Mouse (Mus musculus) limb, embryonic 13.5 days (tissue): ENCODE data around the gene Zfp618. TPM values are rescaled to one million over a fixed set of nuclear protein-coding genes. Genes with fewer than 3 reads are reported as not detected.

Experiments
- ATAC-seq: fragments of 200-750 bp; cut with Nextera tagmentation; 2 replicates; pipeline ENCODE4 v1.8.0; 2017; ENCODE audit warnings: low read depth, moderate number of reproducible peaks, moderate TSS enrichment; ENCODE audit not compliant: low FRiP score
- H3K27ac ChIP-seq: fragments of 300-500 bp; sonication (generic); 2 replicates; pipeline ENCODE4 v1.5.1; 2015; ENCODE audit warnings: inconsistent platforms, mild to moderate bottlenecking, moderate library complexity
- H3K27me3 ChIP-seq: fragments of 300-500 bp; sonication (generic); 2 replicates; pipeline ENCODE4 v1.6.1; 2015; ENCODE audit warnings: mild to moderate bottlenecking, inconsistent platforms
- H3K36me3 ChIP-seq: fragments of 300-500 bp; sonication (generic); 2 replicates; pipeline ENCODE4 v1.6.1; 2015; ENCODE audit warnings: inconsistent platforms, mild to moderate bottlenecking, moderate library complexity
- H3K4me1 ChIP-seq: fragments of 300-500 bp; sonication (generic); 2 replicates; pipeline ENCODE4 v1.6.1; 2015; ENCODE audit warnings: inconsistent platforms
- H3K4me2 ChIP-seq: fragments of 300-500 bp; sonication (generic); replicated peaks from 2 replicates; pipeline ENCODE4 v1.6.1; 2015; ENCODE audit warnings: inconsistent platforms, mild to moderate bottlenecking, moderate library complexity
- H3K4me3 ChIP-seq: fragments of 300-500 bp; sonication (generic); 2 replicates; pipeline ENCODE4 v1.5.1; 2015; ENCODE audit warnings: moderate library complexity, mild to moderate bottlenecking, inconsistent platforms
- H3K9ac ChIP-seq: fragments of 300-500 bp; sonication (generic); 2 replicates; pipeline ENCODE4 v1.6.1; 2015; ENCODE audit warnings: mild to moderate bottlenecking, inconsistent platforms
- H3K9me3 ChIP-seq: fragments of 300-500 bp; sonication (generic); 2 replicates; pipeline ENCODE4 v1.6.1; 2016; ENCODE audit warnings: inconsistent platforms
- WGBS: fragments of 180-500 bp; shearing (Covaris S2); methylation state at CpG from one replicate; pipeline ENCODE4 v1.1.7; 2015; 5-methylcytosine and 5-hydroxymethylcytosine counted together
- polyA plus RNA-seq: library from polyadenylated mRNA; unstranded; fragments of >200 nt; fragmentation: Nextera tagmentation; extraction: Ambion mirVana; gene quantifications from 2 replicates; pipeline ENCODE4 v1.2.1, GENCODE M21; 2015

Zfp618 gene
- polyA plus RNA-seq, 1 experiment from 2014 or later, result 39.2 TPM

DNA sequence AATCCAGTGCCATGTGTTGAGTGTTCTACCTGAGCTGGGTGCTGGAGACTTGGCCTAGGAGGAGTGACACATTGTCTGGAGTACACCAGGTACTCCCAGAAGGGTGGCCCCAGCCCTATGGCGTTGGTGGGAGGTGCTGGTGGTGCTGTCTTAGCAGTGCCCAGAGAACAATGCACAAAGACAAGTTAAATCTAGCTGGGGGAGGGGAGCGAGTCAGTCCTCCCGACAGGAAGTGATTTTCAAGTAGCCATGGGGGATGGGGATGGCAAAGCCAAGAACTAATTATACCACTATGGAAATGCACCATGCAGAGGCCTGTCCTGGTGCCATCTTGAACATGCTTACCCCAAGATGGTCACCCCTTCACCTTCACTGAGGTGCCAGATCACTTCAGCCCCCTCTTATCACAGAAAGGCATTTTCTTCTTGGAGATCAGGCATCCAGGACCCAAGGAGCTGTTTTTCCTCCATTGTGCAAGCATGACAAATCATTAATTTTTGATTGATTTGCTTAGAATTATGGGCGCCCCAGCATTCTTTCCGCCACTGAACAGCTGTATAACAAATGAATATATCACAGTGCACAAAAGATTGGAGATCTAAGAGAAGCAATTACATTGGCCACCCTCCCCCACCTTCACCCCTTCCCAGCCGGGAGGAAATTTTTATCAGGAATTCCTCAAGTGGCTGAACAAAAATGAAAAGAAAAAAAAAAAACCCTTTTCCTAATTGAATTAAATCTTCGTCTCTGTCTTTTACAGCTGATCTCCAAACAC is 91.5 kb downstream of the Zfp618 start:
- no peaks in the 10 kb centered on the region for H3K27me3 ChIP-seq
- peak overlapping the region; percentile 21; the same call in 1 of the 2 replicates for H3K4me2 ChIP-seq
- H3K4me1 ChIP-seq, result peaks cover 93% of the 10 kb centered on the region
- peak overlapping the region; percentile 78 for H3K27ac ChIP-seq
- peaks cover 12% of the 10 kb centered on the region for H3K36me3 ChIP-seq
- no peak overlapping the region for H3K9ac ChIP-seq
- 0 out of 2 replicates have a peak, but pooled peaks have one; percentile 12 for ATAC-seq
- no peaks in the 10 kb centered on the region for H3K9me3 ChIP-seq
- H3K4me3 ChIP-seq, result no peak overlapping the region
- 31% methylated on average over 7 of the region's 7 CpGs for WGBS

DNA sequence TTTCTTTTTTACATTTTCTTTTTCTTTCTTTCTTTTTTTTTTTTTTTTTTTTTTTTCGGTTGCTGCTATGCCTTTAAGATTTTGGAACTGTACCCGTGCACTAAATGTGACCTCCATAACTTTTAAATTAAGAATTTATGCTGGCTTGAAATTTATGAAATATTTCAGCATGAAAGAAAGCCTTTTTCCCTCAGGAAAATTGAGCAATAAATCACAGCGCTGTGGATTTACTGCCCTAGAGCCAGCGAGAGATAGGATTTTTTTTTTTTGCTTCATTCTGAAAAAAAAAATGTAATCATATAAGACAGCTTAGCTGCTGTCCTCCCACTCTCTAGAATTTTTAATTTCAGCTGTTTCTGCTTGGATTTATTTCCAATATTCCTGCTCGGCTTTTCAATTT is 92.2 kb downstream of the Zfp618 start:
- Histone ChIP-seq H3K4me3 (no peak overlapping the region), H3K4me1 (peaks cover 88% of the 10 kb centered on the region), H3K36me3 (peaks cover 19% of the 10 kb centered on the region), H3K9me3 (no peaks in the 10 kb centered on the region), H3K27ac (no peak overlapping the region), H3K27me3 (no peaks in the 10 kb centered on the region), H3K9ac (no peak overlapping the region), H3K4me2 (peak overlapping the region; percentile 16; the same call in 1 of the 2 replicates)
- WGBS, result 28% methylated on average over 5 of the region's 5 CpGs
- no peak for ATAC-seq

DNA sequence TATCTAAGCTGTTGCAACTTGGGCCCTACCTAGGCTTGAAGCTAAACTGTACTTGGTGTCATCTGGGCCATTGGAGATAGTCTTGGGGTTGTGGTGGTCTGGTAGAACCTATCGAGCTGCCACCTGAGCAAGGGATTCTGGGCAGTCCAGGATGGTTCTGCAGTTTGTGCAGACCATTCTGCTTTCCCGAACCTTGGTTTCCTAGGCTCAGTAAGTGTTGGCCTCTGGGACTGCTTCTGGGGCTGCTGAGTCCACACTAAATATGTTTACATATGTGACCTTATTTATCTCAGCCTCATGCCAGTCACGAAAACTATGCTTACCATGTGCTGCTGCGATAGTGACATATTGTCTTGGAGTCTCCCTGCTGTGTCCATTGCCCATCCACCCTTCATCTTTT is 93.3 kb downstream of the Zfp618 start:
- H3K27me3 ChIP-seq, result no peaks in the 10 kb centered on the region
- 89% methylated on average over 4 of the region's 4 CpGs for WGBS

DNA sequence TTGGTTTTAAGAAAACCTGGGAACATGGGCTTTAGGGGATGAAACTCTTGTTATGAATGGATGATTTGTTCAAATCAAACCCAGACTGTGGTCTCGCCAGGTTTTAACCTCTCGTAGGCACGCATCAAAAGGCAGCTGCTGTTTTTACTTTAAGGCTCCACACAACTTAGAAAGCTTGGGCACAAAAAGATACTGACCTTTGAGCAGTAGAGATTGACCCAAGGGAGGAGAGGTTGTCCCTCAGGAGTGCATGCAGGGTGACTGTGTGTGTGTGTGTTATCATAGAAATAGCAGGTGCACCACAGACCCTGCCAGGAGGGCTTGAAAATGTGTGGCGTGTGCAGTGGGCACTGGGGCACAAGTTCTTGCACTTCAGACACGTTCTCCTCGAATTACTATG is 95.0 kb downstream of the Zfp618 start:
- Histone ChIP-seq H3K9ac (no peak overlapping the region), H3K27me3 (no peaks in the 10 kb centered on the region), H3K9me3 (no peaks in the 10 kb centered on the region), H3K36me3 (peaks cover 24% of the 10 kb centered on the region), H3K4me2 (no peak overlapping the region), H3K4me1 (peaks cover 70% of the 10 kb centered on the region), H3K4me3 (no peak overlapping the region), H3K27ac (peak overlapping the region; percentile 39; the same call in 1 of the 2 replicates)
- no peak for ATAC-seq
- 53% methylated on average over 6 of the region's 6 CpGs for WGBS

More for the DNA sequence above, 93.3 kb downstream of the Zfp618 start:
- no peak overlapping the region for H3K4me3 ChIP-seq
- H3K9me3 ChIP-seq, result no peaks in the 10 kb centered on the region
- H3K36me3 ChIP-seq, result peaks cover 25% of the 10 kb centered on the region
- no peak for ATAC-seq
- no peak overlapping the region for H3K4me2 ChIP-seq
- H3K9ac ChIP-seq, result no peak overlapping the region
- peak overlapping the region; percentile 75; the same call in 1 of the 2 replicates for H3K27ac ChIP-seq
- H3K4me1 ChIP-seq, result peaks cover 77% of the 10 kb centered on the region

DNA sequence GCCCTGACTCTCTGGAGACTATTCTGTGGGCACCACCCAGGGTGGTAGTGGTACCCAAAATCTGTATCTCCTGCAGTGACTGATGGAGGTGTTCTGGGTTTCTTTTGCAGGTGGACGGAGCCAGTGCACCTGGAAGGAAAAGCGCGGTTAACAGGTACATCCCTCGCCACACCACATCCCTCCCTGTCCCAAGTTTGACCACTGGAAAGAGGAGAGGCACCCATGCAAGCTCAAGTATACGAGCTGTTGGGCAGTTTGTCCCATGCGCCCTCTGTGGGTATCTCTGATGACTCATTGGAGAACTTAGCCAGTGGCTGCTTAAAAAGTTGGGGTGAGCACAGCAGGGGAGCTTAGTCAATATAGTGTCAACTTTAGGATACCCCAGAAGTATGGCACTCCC is 96.0 kb downstream of the Zfp618 start:
- no peak for ATAC-seq
- no peak overlapping the region for H3K4me2 ChIP-seq
- WGBS, result 95% methylated on average over 6 of the region's 6 CpGs
- no peak overlapping the region for H3K4me3 ChIP-seq
- peaks cover 69% of the 10 kb centered on the region for H3K4me1 ChIP-seq
- peaks cover 24% of the 10 kb centered on the region for H3K36me3 ChIP-seq
- H3K27ac ChIP-seq, result no peak overlapping the region
- H3K9ac ChIP-seq, result no peak overlapping the region
- H3K9me3 ChIP-seq, result no peaks in the 10 kb centered on the region
- no peaks in the 10 kb centered on the region for H3K27me3 ChIP-seq

DNA sequence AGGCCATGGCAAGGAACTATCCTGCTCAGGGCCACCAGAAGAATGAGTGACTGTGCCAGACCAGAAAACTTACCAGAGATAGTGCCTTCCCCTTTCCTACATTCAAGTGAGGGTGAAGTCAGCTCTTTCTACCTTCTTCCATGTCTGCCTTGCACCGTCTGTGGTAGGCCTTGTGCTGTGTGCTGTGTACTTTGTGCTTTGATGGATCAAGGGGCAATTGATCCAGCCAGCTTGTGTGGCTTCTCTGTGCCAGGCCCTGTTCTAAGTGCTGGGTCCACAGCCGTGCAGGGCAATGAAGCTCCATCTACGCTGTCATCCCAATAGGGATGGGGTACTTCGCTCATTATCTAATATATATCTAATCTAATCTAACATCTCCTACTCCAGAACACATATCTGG is 98.0 kb downstream of the Zfp618 start:
- WGBS, result 98% methylated on average over 4 of the region's 4 CpGs
- H3K36me3 ChIP-seq, result peaks cover 24% of the 10 kb centered on the region
- H3K27me3 ChIP-seq, result no peaks in the 10 kb centered on the region
- no peak overlapping the region for H3K27ac ChIP-seq
- H3K4me2 ChIP-seq, result no peak overlapping the region
- ATAC-seq, result no peak
- no peak overlapping the region for H3K9ac ChIP-seq
- H3K9me3 ChIP-seq, result no peaks in the 10 kb centered on the region
- peaks cover 74% of the 10 kb centered on the region for H3K4me1 ChIP-seq
- no peak overlapping the region for H3K4me3 ChIP-seq

DNA sequence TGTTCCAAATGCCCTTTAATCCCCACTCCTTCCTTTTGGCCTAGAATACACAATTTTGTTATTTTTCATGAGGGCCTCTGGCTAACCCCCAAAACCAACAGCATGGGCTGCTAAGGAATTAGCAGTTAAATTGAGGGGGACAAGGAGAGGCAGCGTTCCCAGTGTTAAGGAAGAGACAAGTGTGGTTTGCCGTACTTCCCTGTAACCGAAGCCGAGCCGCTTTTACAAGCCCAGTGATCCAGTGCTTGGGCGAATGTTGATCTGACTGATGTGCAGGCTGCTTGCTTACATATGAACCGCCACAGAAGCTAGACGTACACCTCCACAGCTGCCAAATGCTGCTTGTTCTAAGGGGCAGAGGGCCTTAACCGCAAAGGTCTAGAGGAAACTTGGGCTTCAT is 99.5 kb downstream of the Zfp618 start:
- 60% methylated on average over 9 of the region's 9 CpGs for WGBS
- H3K4me2 ChIP-seq, result no peak overlapping the region
- ATAC-seq, result no peak
- H3K36me3 ChIP-seq, result peaks cover 24% of the 10 kb centered on the region
- 0 out of 2 replicates have a peak overlapping the region, but pooled peaks have one; percentile 28 for H3K27ac ChIP-seq
- no peaks in the 10 kb centered on the region for H3K27me3 ChIP-seq
- no peaks in the 10 kb centered on the region for H3K9me3 ChIP-seq
- peaks cover 64% of the 10 kb centered on the region for H3K4me1 ChIP-seq
- no peak overlapping the region for H3K9ac ChIP-seq
- H3K4me3 ChIP-seq, result no peak overlapping the region

DNA sequence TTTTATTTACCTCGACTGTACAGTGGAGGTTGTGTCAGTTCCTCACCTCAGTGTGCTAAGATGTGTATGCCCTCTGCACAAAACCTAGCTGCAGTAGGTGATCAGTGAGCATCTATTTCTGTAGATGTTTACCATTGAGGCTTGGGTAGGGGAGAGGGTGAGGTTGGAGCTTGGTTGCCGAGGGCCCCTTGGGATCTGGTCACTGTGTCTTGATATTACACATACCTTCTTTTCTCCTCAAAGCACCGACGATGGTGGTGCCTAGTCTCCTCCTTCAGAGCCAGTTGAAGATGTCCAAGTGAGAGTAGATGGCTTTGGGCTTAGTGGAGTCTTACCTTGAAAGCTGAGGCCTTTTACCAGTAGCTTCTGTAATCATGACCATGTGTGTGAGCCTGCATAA is 101.4 kb downstream of the Zfp618 start:
- H3K27ac ChIP-seq, result no peak overlapping the region
- ATAC-seq, result no peak
- H3K4me1 ChIP-seq, result peaks cover 60% of the 10 kb centered on the region
- no peaks in the 10 kb centered on the region for H3K9me3 ChIP-seq
- 92% methylated on average over 4 of the region's 4 CpGs for WGBS
- H3K36me3 ChIP-seq, result peaks cover 27% of the 10 kb centered on the region
- no peak overlapping the region for H3K4me2 ChIP-seq
- H3K9ac ChIP-seq, result no peak overlapping the region
- no peaks in the 10 kb centered on the region for H3K27me3 ChIP-seq
- no peak overlapping the region for H3K4me3 ChIP-seq

DNA sequence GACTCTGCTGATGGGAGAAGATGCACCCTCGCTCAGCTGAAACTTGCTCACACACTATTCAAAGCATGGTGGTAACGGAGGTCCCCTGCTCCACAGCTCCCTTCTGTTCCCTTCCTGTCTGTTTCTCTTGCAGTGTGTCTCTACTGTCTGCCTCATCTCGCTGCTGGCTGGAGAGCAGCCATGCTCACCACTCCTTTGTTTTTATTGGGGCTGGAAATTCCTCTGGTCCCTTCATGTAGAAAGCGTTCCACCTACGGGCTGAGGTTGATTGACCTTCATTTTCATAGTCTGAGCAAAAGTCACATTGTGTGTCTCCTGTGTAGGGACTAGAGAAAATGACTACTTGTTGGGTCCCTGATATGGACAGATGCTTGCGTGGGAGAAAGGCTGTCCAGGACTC is 102.4 kb downstream of the Zfp618 start:
- Histone ChIP-seq H3K36me3 (peaks cover 17% of the 10 kb centered on the region), H3K4me3 (no peak overlapping the region), H3K27me3 (no peaks in the 10 kb centered on the region), H3K9ac (no peak overlapping the region), H3K9me3 (no peaks in the 10 kb centered on the region), H3K4me1 (peaks cover 66% of the 10 kb centered on the region), H3K4me2 (no peak overlapping the region), H3K27ac (no peak overlapping the region)
- no peak for ATAC-seq
- WGBS, result 78% methylated on average over 6 of the region's 6 CpGs

DNA sequence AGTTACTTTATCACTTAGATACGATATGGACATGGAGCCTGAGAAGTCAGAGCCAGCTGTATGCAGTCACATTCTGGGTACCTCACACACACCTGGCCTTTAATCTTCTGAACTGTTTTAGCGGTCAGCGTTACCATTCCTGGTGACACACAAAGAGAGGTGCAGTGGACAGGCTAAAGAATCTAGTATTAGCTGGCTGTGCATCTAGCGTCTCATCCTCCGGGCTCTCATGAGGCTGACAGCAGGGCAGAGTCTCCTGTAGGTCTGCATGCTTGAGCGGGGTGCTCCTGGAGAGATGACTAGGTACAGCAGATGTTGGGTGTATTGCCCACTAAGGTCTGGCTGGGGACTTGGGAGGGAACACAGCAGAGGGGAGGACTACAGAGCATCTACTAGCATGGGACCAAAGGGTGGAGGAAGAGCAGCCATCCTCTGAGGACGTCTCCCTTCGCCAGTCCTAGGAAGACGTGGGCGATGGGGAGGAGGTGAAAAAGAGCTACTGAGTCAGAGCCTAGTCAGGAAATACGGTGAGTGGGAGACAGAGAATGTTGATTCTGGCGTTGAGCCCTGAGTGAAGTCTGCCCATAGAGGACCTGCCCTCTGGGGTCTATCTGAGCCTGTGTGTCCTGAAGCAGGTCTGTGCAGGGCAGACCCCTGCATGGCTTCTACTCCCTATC is 103.3 kb downstream of the Zfp618 start:
- no peak overlapping the region for H3K4me3 ChIP-seq
- H3K4me2 ChIP-seq, result no peak overlapping the region
- no peaks in the 10 kb centered on the region for H3K9me3 ChIP-seq
- H3K27ac ChIP-seq, result no peak overlapping the region
- H3K4me1 ChIP-seq, result peaks cover 69% of the 10 kb centered on the region
- H3K9ac ChIP-seq, result no peak overlapping the region
- WGBS, result 87% methylated on average over 12 of the region's 12 CpGs
- no peaks in the 10 kb centered on the region for H3K27me3 ChIP-seq
- 0 out of 2 replicates have a peak, but pooled peaks cover 9% of the 10 kb centered on the region for H3K36me3 ChIP-seq
- no peak for ATAC-seq

DNA sequence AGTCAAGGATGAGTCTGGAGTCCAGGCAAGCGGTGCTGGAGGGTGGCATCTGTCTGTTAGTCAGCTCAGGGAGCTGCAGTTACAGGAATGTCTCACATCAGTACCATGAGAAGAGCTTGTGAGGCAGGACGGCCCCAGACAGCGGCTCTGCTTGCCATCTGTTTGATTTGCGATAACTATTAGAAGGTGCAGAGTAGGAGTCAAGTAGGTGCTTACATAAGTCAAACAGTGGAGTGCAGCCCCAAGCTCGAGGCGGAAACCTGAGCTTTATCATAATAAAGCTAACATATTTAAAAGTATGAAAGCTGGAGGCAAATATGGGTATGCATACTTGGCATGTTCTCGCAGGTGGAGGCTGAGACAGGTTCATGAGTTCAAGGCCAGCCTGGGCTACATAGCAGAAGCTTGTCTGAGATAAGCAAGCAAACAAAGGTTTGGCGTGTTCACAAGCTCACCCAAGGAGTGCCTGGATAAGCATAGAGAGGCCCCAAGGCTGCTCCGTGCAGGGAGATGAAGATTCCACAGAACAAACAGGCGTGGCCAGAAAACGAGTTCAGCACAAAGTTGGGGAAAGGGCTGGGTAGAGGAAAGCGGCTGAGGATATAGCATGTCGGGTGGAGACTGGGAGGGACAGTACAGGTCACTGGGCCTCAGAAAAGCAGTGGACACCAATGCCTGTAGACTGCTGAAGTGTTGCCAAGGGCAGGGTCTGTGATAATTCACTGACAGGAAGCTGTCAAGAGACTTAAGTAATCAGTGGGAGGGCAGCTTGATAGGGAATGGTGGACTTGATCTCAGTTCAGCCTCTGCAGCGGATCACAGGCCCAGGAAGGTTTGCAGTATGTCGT is 106.3 kb downstream of the Zfp618 start:
- Histone ChIP-seq H3K4me2 (no peak overlapping the region), H3K4me1 (peaks cover 48% of the 10 kb centered on the region), H3K4me3 (no peak overlapping the region), H3K27ac (no peak overlapping the region; the same call in 1 of the 2 replicates), H3K27me3 (no peaks in the 10 kb centered on the region), H3K9me3 (no peaks in the 10 kb centered on the region), H3K9ac (no peak overlapping the region), H3K36me3 (peaks cover 11% of the 10 kb centered on the region)
- no peak for ATAC-seq
- 71% methylated on average over 15 of the region's 15 CpGs for WGBS

DNA sequence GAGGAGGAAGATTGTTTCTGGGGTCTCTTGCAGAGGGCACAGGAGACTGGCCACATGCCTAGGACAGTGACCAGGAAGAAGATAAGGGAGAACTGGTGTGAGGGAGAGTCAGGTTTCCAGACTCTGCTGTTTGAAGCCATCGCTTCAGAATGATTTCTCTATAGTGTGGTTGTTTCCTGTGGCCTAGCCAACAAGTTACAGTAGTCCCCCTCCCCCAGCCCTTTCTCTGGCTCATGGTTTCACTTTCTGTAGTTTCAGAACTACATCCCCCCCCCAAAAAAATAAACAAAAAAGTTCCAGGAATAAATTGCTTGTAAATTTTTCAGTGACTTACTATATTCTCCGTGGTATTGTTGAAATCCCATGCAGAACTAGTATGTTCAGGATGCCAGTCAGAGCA is 107.8 kb downstream of the Zfp618 start:
- Histone ChIP-seq H3K4me3 (no peak overlapping the region), H3K9ac (no peak overlapping the region), H3K27ac (no peak overlapping the region), H3K4me1 (peaks cover 33% of the 10 kb centered on the region), H3K36me3 (peaks cover 26% of the 10 kb centered on the region), H3K27me3 (no peaks in the 10 kb centered on the region), H3K9me3 (no peaks in the 10 kb centered on the region), H3K4me2 (no peak overlapping the region)
- 83% methylated on average over 2 of the region's 2 CpGs for WGBS
- no peak for ATAC-seq
